Mouse (Mus musculus): ENCODE data around the gene Gm13305.
"Not testable (repeated sequence)": the region's sequence is repeated elsewhere in the genome, so short reads cannot be mapped to it uniquely, and the experiment has no call there.

- TF ChIP-seq POLR2A (IDR thresholded peaks at IDR 0.05; ENCODE audit: control insufficient read depth, low read depth, low read length); CTCF (IDR thresholded peaks at IDR 0.05; ENCODE audit: control insufficient read depth, insufficient read depth, insufficient replicate concordance, low read depth, low read length): not testable (repeated sequence)
Measured at GRCm38 (mm10) chr4:42114517-42114916, 53.9 kb downstream of the Gm13305 start, which contains the start of gene Gm13304.

Data from testis, adult 2 months (tissue).